Mouse (Mus musculus) lung, postnatal 0 days (tissue): ENCODE measurements around the gene Slc26a1.

Experiments used
- CTCF ChIP-seq: IDR thresholded peaks from 2 replicates; pipeline ENCODE4 v1.5.1; 2016; ENCODE audit warnings: antibody characterized with exemption, mild to moderate bottlenecking
- EP300 ChIP-seq: IDR thresholded peaks from 2 replicates; pipeline ENCODE4 v1.6.1; 2016; ENCODE audit warnings: antibody characterized with exemption, mild to moderate bottlenecking, control low read depth

GRCm38 (mm10) chr5:108715974-108716373, 40.6 kb upstream of the Slc26a1 start:
- TF ChIP-seq CTCF: no peak
- TF ChIP-seq EP300: no peak
